Mouse (Mus musculus): ENCODE measurements at regions not wholly inside any gene's neighbourhood (a gene's known extent, or its start where the extent isn't known, plus 50 kb on each side); places are given as distances from the start of the nearest gene placed in this dataset.

- ATAC-seq (ENCODE audit: insufficient read depth) = no peak
- Histone ChIP-seq H3K36me3 (replicated peaks) (no peaks in the 10 kb centered on the region), H3K4me1 (replicated peaks) (no peaks in the 10 kb centered on the region), H3K9me3 (replicated peaks) (no peaks in the 10 kb centered on the region), H3K4me2 (no peak overlapping the region), H3K4me3 (replicated peaks) (no peak overlapping the region), H3K27me3 (no peaks in the 10 kb centered on the region), H3K27ac (replicated peaks) (no peak overlapping the region), H3K9ac (no peak overlapping the region)
- 66% methylated on average over 9 of the region's 9 CpGs for WGBS (ENCODE audit: insufficient replicate concordance)
Measured at GRCm38 (mm10) chr6:107012938-107013511, 213.1 kb upstream of the Crbn start.

GRCm38 (mm10) chr6:107019126-107019525 lies 219.2 kb upstream of the Crbn start:
- no peaks in the 10 kb centered on the region for H3K9me3 ChIP-seq (replicated peaks)
- H3K36me3 ChIP-seq (replicated peaks) = no peaks in the 10 kb centered on the region
- H3K9ac ChIP-seq = no peak overlapping the region
- 65% methylated on average over 3 of the region's 3 CpGs for WGBS (ENCODE audit: insufficient replicate concordance)
- no peak overlapping the region for H3K4me2 ChIP-seq
- ATAC-seq (ENCODE audit: insufficient read depth) = no peak
- no peaks in the 10 kb centered on the region for H3K27me3 ChIP-seq
- no peak overlapping the region for H3K27ac ChIP-seq (replicated peaks)
- no peaks in the 10 kb centered on the region for H3K4me1 ChIP-seq (replicated peaks)
- no peak overlapping the region for H3K4me3 ChIP-seq (replicated peaks)

GRCm38 (mm10) chr6:107045177-107045576 lies 245.3 kb upstream of the Crbn start:
- H3K9ac ChIP-seq = no peak overlapping the region
- ATAC-seq (ENCODE audit: insufficient read depth) = no peak
- no peaks in the 10 kb centered on the region for H3K4me1 ChIP-seq (replicated peaks)
- no peak overlapping the region for H3K27ac ChIP-seq (replicated peaks)
- no peaks in the 10 kb centered on the region for H3K27me3 ChIP-seq
- H3K9me3 ChIP-seq (replicated peaks) = no peaks in the 10 kb centered on the region
- H3K4me2 ChIP-seq = no peak overlapping the region
- no peaks in the 10 kb centered on the region for H3K36me3 ChIP-seq (replicated peaks)
- H3K4me3 ChIP-seq (replicated peaks) = no peak overlapping the region
- 43% methylated on average over 3 of the region's 3 CpGs for WGBS (ENCODE audit: insufficient replicate concordance)

DNA sequence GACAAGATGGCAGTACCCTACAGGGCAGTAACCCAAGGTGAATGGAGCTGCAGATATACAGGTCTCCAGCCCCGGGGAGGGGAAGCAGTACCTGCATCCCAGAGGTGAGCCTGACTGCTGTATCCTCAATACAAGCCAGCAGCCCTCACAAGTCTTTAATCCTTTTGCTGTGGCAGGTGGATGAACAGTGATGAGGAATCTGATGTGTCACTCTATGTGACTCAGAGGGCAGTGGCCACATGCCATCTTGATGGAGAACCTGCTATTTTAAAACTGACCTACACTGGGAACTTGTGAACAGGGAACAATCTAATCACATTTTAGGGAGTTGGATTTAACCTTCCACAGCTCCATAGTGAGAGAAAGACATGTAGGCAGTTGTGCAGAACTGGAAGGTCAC lies 251.7 kb upstream of the Crbn start:
- Histone ChIP-seq H3K4me1 (replicated peaks) (no peaks in the 10 kb centered on the region), H3K4me2 (no peak overlapping the region), H3K9ac (no peak overlapping the region), H3K4me3 (replicated peaks) (no peak overlapping the region), H3K36me3 (replicated peaks) (no peaks in the 10 kb centered on the region), H3K27me3 (no peaks in the 10 kb centered on the region), H3K27ac (replicated peaks) (no peak overlapping the region), H3K9me3 (replicated peaks) (no peaks in the 10 kb centered on the region)
- 39% methylated on average over 1 of the region's 1 CpGs for WGBS (ENCODE audit: insufficient replicate concordance)
- no peak for ATAC-seq (ENCODE audit: insufficient read depth)

DNA sequence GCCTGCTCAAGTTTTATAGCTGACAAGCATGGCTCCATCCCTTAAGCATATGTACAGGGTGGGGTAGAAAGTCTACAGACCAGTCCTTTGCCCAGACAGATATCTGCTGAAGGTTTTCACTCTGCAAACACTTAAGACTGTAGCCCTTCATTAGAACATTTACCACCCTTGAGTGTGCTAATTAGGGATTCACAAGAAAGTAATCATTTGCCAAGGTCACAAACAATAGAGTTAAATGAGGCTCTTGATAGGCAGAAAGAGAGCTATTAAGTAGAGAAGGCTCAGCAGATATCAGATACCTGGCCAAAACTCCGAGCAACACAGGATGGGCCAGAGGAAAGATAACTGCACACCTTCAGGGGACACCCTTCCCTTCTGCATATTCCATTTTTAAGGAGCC lies 252.3 kb upstream of the Crbn start:
- Histone ChIP-seq H3K36me3 (replicated peaks) (no peaks in the 10 kb centered on the region), H3K9me3 (replicated peaks) (no peaks in the 10 kb centered on the region), H3K4me3 (replicated peaks) (no peak overlapping the region), H3K4me1 (replicated peaks) (no peaks in the 10 kb centered on the region), H3K27me3 (no peaks in the 10 kb centered on the region), H3K9ac (no peak overlapping the region), H3K27ac (replicated peaks) (no peak overlapping the region), H3K4me2 (no peak overlapping the region)
- WGBS (ENCODE audit: insufficient replicate concordance) = 34% methylated on average over 1 of the region's 1 CpGs
- no peak for ATAC-seq (ENCODE audit: insufficient read depth)

DNA sequence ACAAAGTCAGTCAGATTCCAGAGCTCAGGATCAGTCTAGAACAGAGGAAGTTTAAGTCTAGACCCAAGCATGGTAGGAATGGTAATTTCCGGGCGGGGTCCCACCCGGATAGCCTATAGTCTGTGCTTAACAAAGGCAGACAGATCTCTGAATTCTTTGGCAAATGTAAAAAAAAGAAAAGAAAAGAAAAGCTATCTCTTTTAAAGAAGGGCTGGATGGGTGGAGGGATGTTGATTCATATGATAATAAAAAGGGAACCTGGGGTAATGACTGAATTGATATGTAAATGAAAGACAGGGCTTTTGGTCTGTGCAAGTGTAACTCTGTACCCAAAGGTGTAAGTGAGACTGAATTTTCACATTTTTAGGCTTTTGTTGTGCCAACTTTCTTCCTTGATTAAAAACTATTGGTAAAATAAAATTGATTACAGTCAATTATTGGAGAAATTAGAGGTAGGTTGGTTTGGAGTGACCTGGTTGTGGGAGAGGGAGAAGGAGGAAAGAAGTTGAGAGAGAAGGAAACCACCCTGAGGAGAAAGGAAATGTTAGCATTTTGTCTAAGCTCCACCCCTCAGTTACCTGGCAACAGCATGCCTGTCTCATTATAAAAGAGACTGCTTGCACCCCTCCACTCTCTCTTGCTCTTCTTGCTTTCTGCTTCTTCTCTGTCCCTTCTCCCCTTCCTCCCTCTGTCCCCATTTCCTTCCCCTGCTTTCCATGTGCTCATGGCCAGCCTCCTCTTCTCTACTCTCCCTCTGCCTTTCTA lies 259.3 kb upstream of the Crbn start:
- no peak for ATAC-seq (ENCODE audit: insufficient read depth)
- H3K27me3 ChIP-seq = no peaks in the 10 kb centered on the region

GRCm38 (mm10) chr6:107062886-107063565 lies 263.1 kb upstream of the Crbn start:
- Histone ChIP-seq H3K4me3 (replicated peaks) (no peak overlapping the region), H3K27ac (replicated peaks) (no peak overlapping the region), H3K9me3 (replicated peaks) (no peaks in the 10 kb centered on the region), H3K4me1 (replicated peaks) (no peaks in the 10 kb centered on the region), H3K27me3 (no peaks in the 10 kb centered on the region), H3K4me2 (no peak overlapping the region), H3K9ac (no peak overlapping the region), H3K36me3 (replicated peaks) (no peaks in the 10 kb centered on the region)
- WGBS (ENCODE audit: insufficient replicate concordance) = 64% methylated on average over 6 of the region's 6 CpGs
- ATAC-seq (ENCODE audit: insufficient read depth) = no peak

More for the DNA sequence above, 259.3 kb upstream of the Crbn start:
- no peak overlapping the region for H3K27ac ChIP-seq (replicated peaks)
- no peak overlapping the region for H3K4me3 ChIP-seq (replicated peaks)
- H3K4me2 ChIP-seq = no peak overlapping the region
- no peak overlapping the region for H3K9ac ChIP-seq
- no peaks in the 10 kb centered on the region for H3K9me3 ChIP-seq (replicated peaks)
- H3K36me3 ChIP-seq (replicated peaks) = no peaks in the 10 kb centered on the region
- no peaks in the 10 kb centered on the region for H3K4me1 ChIP-seq (replicated peaks)
- WGBS (ENCODE audit: insufficient replicate concordance) = 55% methylated on average over 3 of the region's 3 CpGs

DNA sequence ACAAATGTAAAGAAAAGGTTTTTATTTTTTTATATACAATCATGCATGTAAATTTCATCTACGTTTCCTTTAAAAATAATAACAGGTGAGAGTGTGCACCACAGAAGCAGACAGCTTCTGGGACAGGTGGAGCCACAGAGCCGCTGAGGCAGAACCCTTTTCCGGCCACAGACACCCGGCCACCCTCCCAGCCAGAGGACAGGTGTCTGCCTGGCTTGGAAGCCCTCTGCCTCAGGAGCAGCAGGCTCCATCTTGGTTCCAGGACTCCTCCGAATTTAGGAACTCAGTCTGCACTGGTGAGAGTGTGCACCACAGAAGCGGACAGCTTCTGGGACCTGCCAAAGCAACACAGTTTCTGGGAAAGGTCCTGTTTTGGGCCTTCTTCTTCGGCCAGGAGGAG lies 270.6 kb upstream of the Crbn start:
- Histone ChIP-seq H3K9me3 (replicated peaks) (no peaks in the 10 kb centered on the region), H3K36me3 (replicated peaks) (no peaks in the 10 kb centered on the region), H3K27me3 (no peaks in the 10 kb centered on the region), H3K27ac (replicated peaks) (no peak overlapping the region), H3K9ac (no peak overlapping the region), H3K4me3 (replicated peaks) (no peak overlapping the region), H3K4me2 (no peak overlapping the region), H3K4me1 (replicated peaks) (no peaks in the 10 kb centered on the region)
- WGBS (ENCODE audit: insufficient replicate concordance) = 53% methylated on average over 7 of the region's 7 CpGs
- no peak for ATAC-seq (ENCODE audit: insufficient read depth)

DNA sequence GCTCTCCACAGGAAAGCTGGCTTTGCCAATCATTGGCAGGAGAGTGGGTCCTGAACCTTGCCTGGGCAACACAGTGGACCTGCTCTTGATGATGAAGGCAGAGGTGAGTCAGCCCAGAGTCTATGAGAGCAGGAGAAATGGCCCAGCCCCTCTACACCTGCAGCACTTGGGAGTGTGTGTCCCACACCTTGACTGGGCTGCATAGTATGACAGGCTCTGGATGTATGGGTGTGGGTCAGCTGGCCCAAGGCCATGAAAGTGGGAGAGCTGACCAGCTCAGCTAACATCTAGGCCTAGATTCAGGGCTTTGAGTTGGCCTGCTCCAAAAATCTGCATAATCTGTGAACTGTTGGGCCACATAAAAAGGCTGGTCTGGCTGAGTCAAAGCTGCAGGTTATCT lies 292.7 kb upstream of the Crbn start:
- no peak for ATAC-seq (ENCODE audit: insufficient read depth)
- Histone ChIP-seq H3K27ac (replicated peaks) (no peak overlapping the region), H3K27me3 (no peaks in the 10 kb centered on the region), H3K9me3 (replicated peaks) (no peaks in the 10 kb centered on the region), H3K4me3 (replicated peaks) (no peak overlapping the region), H3K36me3 (replicated peaks) (no peaks in the 10 kb centered on the region), H3K9ac (no peak overlapping the region), H3K4me2 (no peak overlapping the region), H3K4me1 (replicated peaks) (no peaks in the 10 kb centered on the region)

GRCm38 (mm10) chr6:107128716-107129115 lies 328.8 kb upstream of the Crbn start:
- Histone ChIP-seq H3K9me3 (replicated peaks) (no peaks in the 10 kb centered on the region), H3K27ac (replicated peaks) (no peak overlapping the region), H3K4me1 (replicated peaks) (no peaks in the 10 kb centered on the region), H3K9ac (no peak overlapping the region), H3K27me3 (no peaks in the 10 kb centered on the region), H3K36me3 (replicated peaks) (no peaks in the 10 kb centered on the region), H3K4me3 (replicated peaks) (no peak overlapping the region), H3K4me2 (no peak overlapping the region)
- 70% methylated on average over 1 of the region's 1 CpGs for WGBS (ENCODE audit: insufficient replicate concordance)
- no peak for ATAC-seq (ENCODE audit: insufficient read depth)

- H3K9me3 ChIP-seq (replicated peaks) = no peaks in the 10 kb centered on the region
- no peak overlapping the region for H3K9ac ChIP-seq
- H3K27me3 ChIP-seq = no peaks in the 10 kb centered on the region
- no peaks in the 10 kb centered on the region for H3K36me3 ChIP-seq (replicated peaks)
- no peaks in the 10 kb centered on the region for H3K4me1 ChIP-seq (replicated peaks)
- WGBS (ENCODE audit: insufficient replicate concordance) = 32% methylated on average over 3 of the region's 3 CpGs
- H3K27ac ChIP-seq (replicated peaks) = no peak overlapping the region
- H3K4me2 ChIP-seq = no peak overlapping the region
- no peak for ATAC-seq (ENCODE audit: insufficient read depth)
- no peak overlapping the region for H3K4me3 ChIP-seq (replicated peaks)
Measured at GRCm38 (mm10) chr6:107167736-107168491, 361.7 kb upstream of the Lrrn1 start.
